Mouse (Mus musculus) ZHBTc4 (cell line): ENCODE data around the gene Arfrp1.
A peak's percentile ranks its signal among the peaks of the same experiment; 100 is the strongest.

Experiments
- DNase-seq: peaks from one replicate; pipeline ENCODE4 v3.0.0-alpha.2; 2011; ENCODE audit warnings: low read depth, low spot score

Gene Arfrp1

DNA sequence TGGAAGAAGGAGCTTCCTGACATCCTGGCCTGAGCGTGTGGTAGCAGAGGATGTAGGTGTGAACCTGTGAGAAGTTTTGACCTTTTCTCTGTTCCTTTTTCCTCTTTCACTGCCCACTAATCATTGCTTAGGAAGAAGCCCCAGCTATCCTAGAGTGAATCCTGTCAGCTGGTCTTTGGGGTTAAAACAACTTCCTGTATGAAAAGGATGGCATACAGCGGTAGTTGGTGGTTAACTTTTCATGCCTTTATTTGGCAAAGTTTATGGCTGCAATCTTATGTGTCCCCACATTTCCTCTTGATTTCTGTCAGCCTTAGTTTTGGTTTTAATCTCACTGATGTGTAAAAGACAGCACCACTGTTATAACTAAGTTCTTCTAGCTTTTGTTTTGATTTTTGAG is 12.0 kb upstream of the Arfrp1 start:
- DNase-seq, result no peak

DNA sequence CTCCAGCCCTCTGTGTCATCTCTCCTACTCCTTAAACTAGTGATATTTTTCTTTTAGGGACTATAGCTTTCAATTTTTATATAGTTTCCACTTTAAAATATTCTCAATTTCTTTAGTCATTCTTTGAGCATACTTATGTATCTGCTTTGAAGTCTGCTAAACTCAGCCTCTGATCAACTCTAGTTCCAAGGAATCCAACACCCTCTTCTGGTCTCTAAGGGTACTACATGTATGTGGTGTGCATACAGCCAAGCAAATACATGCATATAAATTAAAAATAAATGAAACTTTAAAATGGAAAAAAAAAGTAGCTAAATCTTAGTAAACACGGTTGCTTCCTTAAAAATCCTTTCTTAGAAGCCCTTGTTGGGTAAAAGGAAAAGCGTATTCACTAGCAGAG is 10.6 kb upstream of the Arfrp1 start:
- peak; percentile 58 for DNase-seq

DNA sequence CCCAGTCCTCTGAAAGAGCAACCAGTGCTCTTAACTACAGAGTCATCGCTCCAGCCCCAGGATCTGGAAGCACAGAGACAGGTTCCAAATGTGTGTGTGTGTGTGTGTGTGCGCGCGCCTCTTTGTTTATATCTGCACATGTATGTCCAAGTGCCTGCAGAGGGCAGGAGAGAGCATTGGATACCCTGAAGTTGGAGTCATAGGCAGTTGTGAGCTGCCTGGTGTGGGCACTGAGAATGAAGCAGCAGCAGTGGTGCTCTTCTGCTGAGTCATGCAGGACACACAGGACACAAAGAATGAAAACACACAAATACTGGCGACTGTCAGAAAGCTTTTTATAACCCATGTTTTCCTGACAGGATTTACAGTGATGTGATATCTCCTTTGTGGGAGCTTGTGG is 4.8 kb upstream of the Arfrp1 start:
- DNase-seq, result peak; percentile 88

DNA sequence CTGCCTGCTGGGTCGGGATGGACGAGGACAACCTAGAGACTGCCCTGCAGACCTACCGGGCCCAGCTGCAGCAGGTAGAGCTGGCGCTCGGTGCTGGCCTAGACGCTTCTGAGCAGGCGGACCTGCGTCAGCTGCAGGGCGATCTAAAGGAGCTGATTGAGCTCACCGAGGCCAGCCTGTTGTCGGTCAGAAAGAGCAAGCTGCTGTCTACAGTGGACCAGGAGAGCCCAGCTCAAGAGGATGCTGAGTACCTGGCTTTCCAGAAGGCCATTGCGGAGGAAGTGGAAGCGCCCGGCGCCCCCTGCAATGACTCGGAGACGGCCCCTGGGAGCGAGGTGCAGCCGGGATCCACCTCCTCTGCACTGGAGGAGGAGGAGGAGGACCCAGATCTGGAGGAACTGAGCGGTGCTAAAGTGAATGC is 461 bp upstream of the Arfrp1 start:
- DNase-seq, result no peak

DNA sequence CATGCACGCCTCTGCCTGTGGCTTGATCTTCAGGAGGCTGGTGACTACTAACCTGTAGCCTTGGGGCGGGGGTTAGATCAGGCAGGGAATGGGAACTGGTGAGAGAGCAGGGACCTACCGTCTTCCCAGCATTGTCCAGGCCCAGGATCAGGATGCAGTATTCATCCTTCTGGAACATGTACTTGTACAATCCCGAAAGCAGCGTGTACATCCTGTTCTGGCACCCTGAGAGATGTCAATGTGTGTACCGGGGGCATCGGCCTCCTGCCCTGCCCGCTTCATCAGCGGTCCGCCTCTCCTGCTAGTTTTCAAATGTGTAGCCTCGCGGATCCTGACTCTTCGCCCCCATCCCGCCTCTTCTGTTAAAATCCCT is 731 bp downstream of the Arfrp1 start:
- peak; percentile 18 for DNase-seq

DNA sequence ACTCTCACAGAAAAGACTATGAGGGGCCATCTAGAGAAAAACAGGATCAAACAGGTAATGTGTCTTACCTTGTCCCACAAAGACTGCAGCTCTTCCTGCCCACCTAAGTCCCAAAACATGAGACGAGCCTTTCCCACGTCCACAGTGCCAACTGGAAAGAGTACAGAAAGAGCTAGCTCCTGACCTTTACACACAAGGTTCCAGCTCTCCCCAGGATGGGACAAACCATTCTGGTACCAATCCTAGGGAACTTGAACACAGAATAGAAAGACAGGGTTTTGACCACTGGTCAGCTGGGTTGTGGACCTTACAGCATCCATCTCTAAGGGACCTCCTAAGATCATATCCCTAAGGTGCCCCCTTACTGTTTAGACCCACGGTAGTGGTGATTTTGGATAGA is 1.3 kb downstream of the Arfrp1 start:
- no peak for DNase-seq

DNA sequence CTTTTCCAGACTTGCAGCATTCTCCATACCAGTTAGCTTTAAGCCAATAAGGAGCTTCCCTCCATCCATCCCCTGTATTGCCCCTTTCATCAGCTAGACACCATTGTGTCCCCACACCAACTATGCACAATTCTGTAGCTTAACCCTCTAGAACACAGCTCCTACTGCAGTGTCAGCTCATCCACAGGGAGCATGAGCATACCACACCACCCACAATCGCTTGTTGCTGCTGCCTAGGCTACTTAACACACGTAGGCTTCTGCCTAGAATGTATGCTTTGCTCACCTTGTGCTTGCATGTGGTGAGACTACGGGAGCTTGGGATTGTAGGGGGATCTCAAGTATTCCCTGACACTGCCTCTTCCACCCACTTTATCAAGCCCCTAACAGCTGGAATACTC is 8.4 kb downstream of the Arfrp1 start:
- DNase-seq, result no peak

DNA sequence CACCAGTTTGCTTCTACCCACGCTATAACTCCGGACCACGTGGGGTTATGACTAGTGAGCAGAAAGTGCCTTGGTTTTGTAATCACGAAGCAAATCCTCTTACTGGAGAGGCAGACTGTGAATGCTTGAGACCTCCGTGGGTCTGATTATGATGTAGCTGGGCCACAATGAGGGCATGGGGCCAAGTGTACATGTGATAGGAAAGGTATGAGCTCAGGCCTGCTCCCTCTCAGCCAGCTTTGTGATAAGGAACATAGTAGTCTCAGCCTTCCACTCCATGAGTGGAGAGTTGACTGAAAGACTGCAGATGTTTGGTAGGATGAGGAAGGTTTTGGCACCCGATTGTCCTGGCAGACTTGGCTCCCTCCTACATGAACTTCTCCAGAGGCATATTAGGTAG is 22.4 kb downstream of the Arfrp1 start:
- no peak for DNase-seq

DNA sequence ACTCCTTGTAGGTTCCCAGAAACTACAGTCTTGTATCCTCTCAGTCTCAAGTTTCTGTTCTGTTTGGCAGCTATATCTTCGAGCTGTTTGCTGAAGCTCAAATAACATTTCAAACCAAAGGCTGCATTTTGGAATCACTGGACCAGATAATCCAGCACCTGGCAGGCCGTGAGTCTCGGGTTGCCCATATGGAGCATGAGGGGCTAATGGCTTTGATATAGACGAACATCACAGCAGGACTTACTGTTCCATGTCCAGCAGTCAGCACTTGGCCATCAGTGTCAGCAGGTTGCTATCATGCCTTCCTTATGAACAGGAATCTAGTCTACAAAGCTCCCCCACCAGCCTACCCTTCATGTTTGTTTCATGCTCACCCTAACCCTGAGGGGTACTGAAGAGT is 24.8 kb downstream of the Arfrp1 start:
- DNase-seq, result no peak

DNA sequence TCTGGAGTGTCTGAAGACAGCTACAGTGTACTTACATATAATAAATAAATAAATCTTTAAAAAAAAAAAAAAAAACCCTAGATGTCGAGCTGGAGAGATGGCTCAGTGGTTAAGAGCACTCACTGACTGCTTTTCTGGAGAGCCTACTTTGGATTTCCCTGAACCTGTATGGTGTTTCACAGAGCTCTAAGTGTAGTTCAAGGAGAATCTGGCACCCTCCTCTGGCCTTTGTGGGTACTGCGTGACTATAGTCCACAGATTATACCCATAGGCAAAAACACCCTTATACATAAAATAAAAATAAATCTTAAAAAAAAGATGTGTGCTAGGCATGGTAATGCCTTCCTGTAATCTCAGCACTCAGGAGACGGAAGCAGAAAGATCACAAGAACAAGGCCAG is 31.2 kb downstream of the Arfrp1 start:
- DNase-seq, result peak; percentile 72

DNA sequence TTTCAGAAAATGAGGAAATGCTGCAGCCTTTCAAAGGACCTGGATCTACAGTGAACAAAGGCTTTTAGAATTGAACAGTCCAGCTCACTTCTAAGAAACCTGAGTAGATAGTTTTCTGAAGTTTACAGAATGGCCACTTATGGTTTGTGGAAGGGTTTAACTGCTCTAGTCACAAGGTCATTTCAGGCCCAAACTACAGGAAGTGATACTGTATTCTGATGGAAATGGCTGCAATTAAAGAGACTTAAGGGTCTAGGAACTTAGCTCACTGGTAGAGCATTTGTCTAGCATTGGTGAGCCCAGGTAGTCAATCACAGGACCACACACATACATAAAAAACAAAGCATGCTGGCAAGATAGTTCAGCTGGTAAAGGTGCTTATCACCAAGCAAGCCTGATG is 32.7 kb downstream of the Arfrp1 start:
- DNase-seq, result peak; percentile 84

DNA sequence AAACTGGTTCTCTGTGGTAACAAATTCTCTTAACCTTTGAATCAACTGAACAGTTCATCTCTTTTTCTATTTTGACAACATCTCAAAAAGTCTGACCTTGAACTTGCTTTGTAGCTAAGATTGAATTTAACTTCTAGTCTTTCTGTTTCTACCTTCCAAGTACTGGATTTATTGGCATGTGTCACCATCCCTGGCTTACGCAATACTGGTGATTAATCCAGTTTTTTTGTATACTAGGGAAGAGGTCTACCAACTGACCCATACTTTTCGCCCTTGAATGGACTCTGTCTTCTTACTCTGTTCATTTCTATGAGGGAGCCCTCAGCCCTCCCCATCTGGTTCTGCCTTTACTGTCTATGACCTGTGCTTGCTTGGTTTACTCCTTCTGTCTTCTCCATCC is 39.1 kb downstream of the Arfrp1 start:
- DNase-seq, result no peak

DNA sequence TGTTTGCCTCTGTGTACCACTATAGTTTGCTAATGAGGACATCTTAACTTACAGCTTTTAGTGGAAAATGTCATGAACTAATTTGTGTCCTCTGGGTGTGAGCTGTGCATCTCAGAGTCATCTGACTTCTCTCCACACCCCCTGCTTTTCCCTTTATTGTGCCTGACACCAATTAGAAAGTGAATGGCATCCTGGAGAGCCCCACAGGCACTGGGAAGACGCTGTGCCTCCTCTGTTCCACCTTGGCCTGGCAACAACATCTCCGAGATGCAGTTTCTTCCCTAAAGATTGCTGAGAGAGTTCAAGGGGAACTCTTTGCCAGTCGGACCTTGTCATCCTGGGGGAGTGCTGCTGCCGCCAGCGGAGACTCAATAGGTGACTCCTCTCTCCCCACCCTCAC is 43.1 kb downstream of the Arfrp1 start:
- DNase-seq, result peak; percentile 55

DNA sequence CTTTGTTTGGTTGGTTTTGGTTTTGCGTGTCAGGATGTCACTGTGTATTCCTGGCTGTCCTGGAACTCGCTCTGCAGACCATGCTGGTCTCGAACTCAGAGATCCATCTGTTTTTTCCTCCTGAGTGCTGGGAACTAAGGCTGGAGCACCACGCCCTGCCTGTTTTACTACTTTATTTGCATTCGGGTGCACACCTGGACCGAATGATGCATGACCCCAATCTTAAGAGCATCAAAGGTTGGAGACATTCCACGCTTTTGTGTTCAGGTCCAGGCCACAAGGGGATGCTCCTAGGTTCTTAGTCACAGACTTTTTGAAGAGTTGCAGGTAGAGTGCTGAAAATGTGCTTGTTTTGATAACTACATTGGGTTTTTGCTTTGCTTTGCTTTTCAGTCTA is 45.1 kb downstream of the Arfrp1 start:
- no peak for DNase-seq

DNA sequence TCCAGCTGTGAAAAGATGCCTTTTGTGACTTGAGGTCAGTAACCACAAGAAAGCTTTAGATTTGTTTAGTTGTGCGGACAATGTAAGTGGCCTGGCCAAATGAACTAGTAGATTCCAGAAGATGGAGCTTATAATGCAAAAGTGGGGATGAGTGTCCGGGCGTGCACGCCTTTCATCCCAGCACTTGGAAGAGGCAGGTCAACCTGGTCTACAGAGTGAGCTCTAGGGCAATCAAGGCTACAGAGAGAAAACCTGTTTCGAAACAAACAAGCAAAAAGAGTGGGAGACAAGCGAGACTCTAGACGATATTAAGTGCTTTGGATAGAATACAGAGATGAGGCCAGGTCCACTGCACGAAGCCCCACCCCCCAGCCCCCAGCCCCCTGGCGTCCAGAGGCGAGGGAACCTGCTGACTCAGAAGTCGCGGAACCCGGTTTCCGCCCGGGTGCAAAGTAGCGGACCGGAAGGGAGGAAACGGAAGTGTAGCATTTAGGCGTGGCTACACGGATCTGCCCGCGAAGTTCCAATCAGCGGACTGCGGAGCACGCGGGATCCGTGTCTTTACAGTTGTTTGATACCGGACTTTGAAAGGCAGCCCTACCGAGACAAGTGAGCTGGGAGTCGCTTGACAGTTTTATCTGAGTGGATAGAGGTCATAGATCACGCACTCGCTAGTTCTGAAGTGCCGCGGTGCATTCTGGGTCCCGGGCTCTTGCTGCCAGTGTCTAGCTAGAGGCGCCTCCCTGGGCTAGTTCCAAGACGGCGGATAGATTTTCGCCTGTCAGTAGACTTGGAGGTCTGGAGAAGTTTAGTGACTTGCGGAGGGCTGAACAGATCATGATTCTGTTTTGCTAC is 45.7 kb downstream of the Arfrp1 start, which contains the start of gene Rtel1:
Rtel1 (plus strand) TSS at position 492 of the 855 bp plus-strand sequence.
- DNase-seq, result peak; percentile 96

DNA sequence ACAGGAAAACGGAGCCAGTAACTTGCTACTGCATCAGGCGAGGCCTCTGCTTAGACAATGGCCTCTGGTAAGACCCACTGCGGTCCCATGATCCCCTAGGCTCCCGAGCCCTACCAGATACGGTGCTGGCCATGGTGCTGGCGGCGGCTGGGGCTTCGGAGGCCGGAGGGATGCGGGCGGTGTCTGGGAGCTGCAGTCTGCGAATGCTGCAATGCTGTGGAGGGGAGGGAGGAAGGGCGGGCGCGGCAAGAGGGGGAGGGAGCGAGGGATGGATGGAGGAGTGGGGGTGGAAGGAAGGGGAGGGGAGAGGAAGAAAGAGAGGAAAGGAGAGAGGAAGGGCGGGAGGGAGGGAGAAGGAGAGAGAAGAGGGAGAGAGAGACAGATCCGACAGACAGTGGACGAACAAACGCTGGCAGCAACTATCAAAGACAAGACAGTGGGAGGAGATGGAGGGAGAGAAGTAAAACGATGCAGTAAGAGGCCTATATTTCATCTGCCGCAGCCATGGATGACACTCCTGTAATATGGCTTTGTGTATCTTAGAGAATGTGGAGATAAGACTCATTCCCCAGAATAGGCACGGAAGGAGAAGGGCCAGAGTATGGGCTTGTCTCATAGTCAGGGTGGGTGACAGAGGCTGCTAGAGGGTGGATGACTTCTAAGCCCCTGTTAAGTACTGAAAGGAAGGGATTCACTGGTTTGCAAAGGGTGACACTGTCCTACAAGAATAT is 51.0 kb downstream of the Arfrp1 start, which contains the start of gene Stmn3:
Stmn3 (minus strand) TSS at position 421 of the 731 bp plus-strand sequence.
- peak; percentile 92 for DNase-seq

DNA sequence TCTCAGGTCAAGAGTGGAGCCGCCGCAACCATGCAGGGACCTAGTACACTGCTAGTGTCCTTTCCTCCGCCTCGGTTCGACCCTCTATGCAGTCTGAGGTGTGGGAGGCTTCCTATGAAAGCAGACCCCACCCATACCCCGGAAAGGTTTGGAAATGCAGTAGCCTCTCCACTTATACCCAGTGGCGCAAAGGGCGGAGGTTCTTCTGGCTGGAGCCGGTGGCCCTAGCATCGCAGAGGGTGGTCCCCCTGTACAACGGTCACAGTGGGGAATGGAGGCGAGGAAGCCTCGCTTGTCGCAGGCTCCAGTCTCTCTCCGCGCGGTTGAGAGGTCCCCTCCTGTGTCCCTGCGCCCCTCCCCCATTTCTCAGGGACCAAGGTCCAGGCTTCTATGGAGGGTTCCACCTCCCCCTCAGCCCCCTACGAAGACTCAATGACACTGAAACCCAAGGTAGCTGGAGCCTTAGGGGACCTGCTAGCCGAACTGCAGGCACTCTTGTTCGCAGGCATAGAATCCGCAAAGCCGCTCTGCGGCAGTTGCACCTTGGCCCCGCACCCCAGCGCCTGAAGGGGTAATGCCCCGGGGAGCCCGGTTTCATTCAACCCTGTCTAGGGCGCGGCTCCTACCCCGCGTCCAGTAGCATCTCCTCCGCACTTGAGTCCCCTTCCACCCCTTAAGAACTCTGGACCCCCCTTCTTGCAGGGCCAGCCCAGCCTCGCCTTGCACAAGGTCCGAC is 51.7 kb downstream of the Arfrp1 start:
- peak; percentile 67 for DNase-seq

DNA sequence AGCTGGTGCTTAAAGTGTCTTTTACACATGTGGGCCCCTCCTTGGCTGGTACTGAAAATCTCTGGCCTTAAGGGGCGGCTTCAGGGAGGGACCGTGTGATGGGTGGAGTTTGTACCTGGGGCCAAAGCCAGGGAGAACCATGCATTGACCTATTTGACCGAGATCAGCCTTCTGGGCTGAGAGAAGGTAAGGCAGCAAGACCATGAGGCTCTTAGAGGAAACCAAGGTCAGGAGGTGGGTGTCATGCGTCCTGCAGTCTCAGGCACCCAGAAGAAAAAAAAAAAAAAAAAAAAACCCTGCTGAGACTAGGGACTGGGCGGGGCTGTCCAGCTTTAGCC is 52.2 kb downstream of the Arfrp1 start:
- peak; percentile 45 for DNase-seq

DNA sequence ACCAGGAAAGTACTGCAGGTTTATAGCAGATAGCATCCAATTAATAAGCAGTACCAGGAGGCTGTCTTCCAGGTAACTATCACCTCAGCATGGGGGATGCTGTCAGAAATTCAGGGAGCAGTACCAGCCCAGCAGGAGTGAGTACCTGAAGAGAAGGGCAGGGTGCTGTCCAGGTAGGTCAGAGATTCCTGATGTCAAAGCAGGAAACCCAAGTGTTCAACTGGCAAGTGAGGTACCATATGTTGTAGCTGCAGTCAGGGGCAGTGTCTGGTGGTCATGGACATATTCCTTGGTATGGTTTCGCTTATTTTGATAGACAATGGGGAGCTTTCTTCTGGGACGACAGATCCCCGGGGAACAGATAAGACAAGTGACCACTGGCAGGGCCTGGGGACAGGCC is 52.8 kb downstream of the Arfrp1 start:
- no peak for DNase-seq
